Mouse (Mus musculus): ENCODE results near the gene Taldo1.

DNA sequence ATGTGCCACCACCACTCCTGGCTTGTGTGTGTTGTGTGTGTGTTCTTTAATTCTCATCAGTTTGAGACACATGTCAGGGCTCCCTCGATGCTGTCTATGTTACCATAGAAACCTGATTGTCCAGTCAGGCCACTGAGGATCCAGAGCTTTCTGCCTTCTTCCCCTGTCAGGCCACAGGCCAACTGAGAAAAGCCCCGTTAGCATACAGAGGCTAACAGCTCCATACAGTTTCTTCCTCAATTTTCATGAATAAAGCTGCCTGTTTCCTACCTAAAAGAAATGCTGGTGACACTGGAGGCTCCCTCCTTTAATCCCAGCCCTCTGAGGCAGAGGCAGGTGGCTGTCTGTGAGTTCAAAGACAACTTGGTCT is 44.5 kb downstream of the Taldo1 start:
- TF ChIP-seq CTCF (IDR thresholded peaks at IDR 0.05; ENCODE audit: control insufficient read depth, insufficient read depth, insufficient read length) (no peak), CEBPB (IDR thresholded peaks at IDR 0.05; ENCODE audit: low read depth) (no peak), MAX (IDR thresholded peaks at IDR 0.05) (no peak), MYOG (IDR thresholded peaks at IDR 0.05; ENCODE audit: control insufficient read depth, extremely low read depth, insufficient read length) (no peak), USF1 (IDR thresholded peaks at IDR 0.05; ENCODE audit: low read depth) (no peak)
